Mouse (Mus musculus) kidney, embryonic 15.5 days (tissue): Measurements from ENCODE around the gene Ngly1. TPM values are rescaled to one million over a fixed set of nuclear protein-coding genes. Genes with fewer than 3 reads are reported as not detected.
"Not testable (repeated sequence)": the region's sequence is repeated elsewhere in the genome, so short reads cannot be mapped to it uniquely, and the experiment has no call there.

Experiments
- ATAC-seq: fragments of 200-750 bp; cut with Nextera tagmentation; replicated peaks from 2 replicates; pipeline ENCODE4 v1.8.0; 2017; ENCODE audit warnings: moderate TSS enrichment; ENCODE audit not compliant: low FRiP score
- H3K27ac ChIP-seq: fragments of 300-500 bp; sonication (generic); 2 replicates; pipeline ENCODE4 v1.5.1; 2015; ENCODE audit warnings: mild to moderate bottlenecking, inconsistent platforms
- H3K27me3 ChIP-seq: fragments of 300-500 bp; sonication (generic); 2 replicates; pipeline ENCODE4 v1.6.1; 2015; ENCODE audit warnings: inconsistent platforms
- H3K36me3 ChIP-seq: fragments of 300-500 bp; sonication (generic); 2 replicates; pipeline ENCODE4 v1.6.1; 2015; ENCODE audit warnings: inconsistent platforms
- H3K4me1 ChIP-seq: fragments of 300-500 bp; sonication (generic); 2 replicates; pipeline ENCODE4 v1.6.1; 2015; ENCODE audit warnings: inconsistent platforms
- H3K4me2 ChIP-seq: fragments of 300-500 bp; sonication (generic); 2 replicates; pipeline ENCODE4 v1.6.1; 2015; ENCODE audit warnings: moderate library complexity, mild to moderate bottlenecking, inconsistent platforms
- H3K4me3 ChIP-seq: fragments of 300-500 bp; sonication (generic); replicated peaks from 2 replicates; pipeline ENCODE4 v1.5.1; 2015; ENCODE audit warnings: mild to moderate bottlenecking, inconsistent platforms
- H3K9ac ChIP-seq: fragments of 300-500 bp; sonication (generic); 2 replicates; pipeline ENCODE4 v1.6.1; 2015; ENCODE audit warnings: mild to moderate bottlenecking, inconsistent platforms
- H3K9me3 ChIP-seq: fragments of 300-500 bp; sonication (generic); replicated peaks from 2 replicates; pipeline ENCODE4 v1.6.1; 2016; ENCODE audit warnings: inconsistent platforms
- WGBS: fragments of 180-500 bp; shearing (Covaris S2); methylation state at CpG from one replicate; pipeline ENCODE4 v1.1.7; 2015; ENCODE audit warnings: mixed read lengths; 5-methylcytosine and 5-hydroxymethylcytosine counted together
- polyA plus RNA-seq: library from polyadenylated mRNA; unstranded; fragments of >200 nt; fragmentation: Nextera tagmentation; extraction: Ambion mirVana; gene quantifications from 2 replicates; pipeline ENCODE4 v1.2.1, GENCODE M21; 2015

The Ngly1 gene
- polyA plus RNA-seq, 1 experiment from 2014 or later: 36.1 TPM

- not testable (repeated sequence) for H3K9me3 ChIP-seq, H3K27me3 ChIP-seq, H3K4me2 ChIP-seq, H3K9ac ChIP-seq, ATAC-seq, H3K4me1 ChIP-seq, H3K27ac ChIP-seq, H3K4me3 ChIP-seq, H3K36me3 ChIP-seq
- WGBS: 86% methylated on average over 2 of the region's 2 CpGs
These were observed 64.0 kb downstream of the Ngly1 start for GRCm38 (mm10) chr14:16313073-16313472.

GRCm38 (mm10) chr14:16313936-16314521 lies 64.9 kb downstream of the Ngly1 start:
- Histone ChIP-seq H3K4me3 (no peak overlapping the region), H3K36me3 (no peaks in the 10 kb centered on the region), H3K4me1 (peaks cover 5% of the 10 kb centered on the region; the same call in 1 of the 2 replicates), H3K27me3 (no peaks in the 10 kb centered on the region), H3K4me2 (no peak overlapping the region), H3K27ac (peak overlapping the region; percentile 65), H3K9ac (no peak overlapping the region), H3K9me3 (no peaks in the 10 kb centered on the region)
- ATAC-seq: peak; percentile 84
- WGBS: 39% methylated on average over 7 of the region's 7 CpGs

GRCm38 (mm10) chr14:16314842-16315241 lies 65.8 kb downstream of the Ngly1 start:
- WGBS: 80% methylated on average over 2 of the region's 2 CpGs

GRCm38 (mm10) chr14:16316715-16317114 lies 67.6 kb downstream of the Ngly1 start:
- H3K27ac ChIP-seq: peak overlapping the region; percentile 63; the same call in 1 of the 2 replicates

More at GRCm38 (mm10) chr14:16314842-16315241, 65.8 kb downstream of the Ngly1 start:
- no peak overlapping the region for H3K4me3 ChIP-seq
- H3K4me2 ChIP-seq: no peak overlapping the region
- H3K27me3 ChIP-seq: no peaks in the 10 kb centered on the region
- no peak overlapping the region for H3K27ac ChIP-seq
- H3K4me1 ChIP-seq: peaks cover 5% of the 10 kb centered on the region; the same call in 1 of the 2 replicates
- peak; percentile 74; the same call in 1 of the 2 replicates for ATAC-seq
- H3K9me3 ChIP-seq: no peaks in the 10 kb centered on the region
- no peaks in the 10 kb centered on the region for H3K36me3 ChIP-seq
- no peak overlapping the region for H3K9ac ChIP-seq

GRCm38 (mm10) chr14:16319818-16320217 lies 70.7 kb downstream of the Ngly1 start:
- no peaks in the 10 kb centered on the region for H3K36me3 ChIP-seq
- no peaks in the 10 kb centered on the region for H3K27me3 ChIP-seq
- H3K27ac ChIP-seq: no peak overlapping the region
- WGBS: 78% methylated on average over 2 of the region's 2 CpGs
- H3K4me1 ChIP-seq: no peaks in the 10 kb centered on the region
- no peaks in the 10 kb centered on the region for H3K9me3 ChIP-seq
- no peak overlapping the region for H3K4me2 ChIP-seq
- no peak overlapping the region for H3K9ac ChIP-seq
- H3K4me3 ChIP-seq: no peak overlapping the region
- no peak for ATAC-seq

More at GRCm38 (mm10) chr14:16316715-16317114, 67.6 kb downstream of the Ngly1 start:
- no peak overlapping the region for H3K4me3 ChIP-seq
- H3K27me3 ChIP-seq: no peaks in the 10 kb centered on the region
- H3K4me1 ChIP-seq: peaks cover 5% of the 10 kb centered on the region; the same call in 1 of the 2 replicates
- 54% methylated on average over 1 of the region's 1 CpGs for WGBS
- H3K4me2 ChIP-seq: no peak overlapping the region
- H3K36me3 ChIP-seq: no peaks in the 10 kb centered on the region
- H3K9ac ChIP-seq: no peak overlapping the region
- no peaks in the 10 kb centered on the region for H3K9me3 ChIP-seq
- ATAC-seq: no peak

DNA sequence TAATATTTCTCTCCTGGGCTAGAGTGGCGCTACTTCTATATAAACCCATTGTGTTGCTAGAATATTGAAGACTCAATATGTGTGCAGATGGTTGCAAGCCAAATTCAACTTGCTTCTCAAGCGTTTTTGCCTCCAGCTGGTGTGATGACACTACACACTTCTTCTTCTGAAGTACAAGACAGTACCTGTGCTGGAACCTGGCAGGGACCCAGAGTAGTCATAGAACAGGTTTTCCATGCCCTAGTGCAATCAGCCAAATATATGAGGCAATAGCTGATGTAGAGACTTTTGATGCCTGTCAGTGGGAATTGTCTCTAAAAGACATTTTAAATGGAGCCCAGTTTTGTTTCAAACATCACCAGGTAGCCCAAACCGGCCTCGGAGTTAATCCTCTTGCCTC lies 75.3 kb downstream of the Ngly1 start:
- H3K9ac ChIP-seq: no peak overlapping the region
- H3K27me3 ChIP-seq: no peaks in the 10 kb centered on the region
- no peaks in the 10 kb centered on the region for H3K9me3 ChIP-seq
- H3K36me3 ChIP-seq: no peaks in the 10 kb centered on the region
- no peak overlapping the region for H3K4me3 ChIP-seq
- 85% methylated on average over 4 of the region's 4 CpGs for WGBS
- H3K27ac ChIP-seq: no peak overlapping the region
- no peak overlapping the region for H3K4me2 ChIP-seq
- no peak for ATAC-seq
- H3K4me1 ChIP-seq: peaks cover 9% of the 10 kb centered on the region

DNA sequence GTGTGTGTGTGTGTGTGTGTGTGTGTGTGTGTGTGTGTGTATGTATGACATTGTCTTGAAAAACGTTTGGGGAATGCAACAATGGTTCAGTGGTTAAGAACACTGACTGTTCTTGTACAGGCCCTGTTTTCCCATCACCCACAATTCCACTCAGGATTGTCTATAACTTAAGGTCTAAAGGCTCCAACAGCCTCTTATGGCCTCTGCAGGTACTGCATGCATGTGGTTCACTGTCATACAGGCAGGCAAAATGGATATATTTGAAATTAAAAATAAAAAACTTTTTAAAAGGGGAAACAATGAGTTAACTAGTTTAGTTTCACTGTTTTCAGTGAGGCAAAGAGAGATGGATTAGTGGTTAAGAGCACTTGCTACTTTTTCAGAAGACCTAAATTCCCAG lies 76.1 kb downstream of the Ngly1 start:
- Histone ChIP-seq H3K4me2 (no peak overlapping the region), H3K27me3 (no peaks in the 10 kb centered on the region), H3K4me1 (peaks cover 12% of the 10 kb centered on the region), H3K27ac (no peak overlapping the region), H3K9ac (no peak overlapping the region), H3K9me3 (no peaks in the 10 kb centered on the region), H3K36me3 (no peaks in the 10 kb centered on the region), H3K4me3 (no peak overlapping the region)
- ATAC-seq: no peak
- WGBS: 55% methylated on average over 1 of the region's 1 CpGs

DNA sequence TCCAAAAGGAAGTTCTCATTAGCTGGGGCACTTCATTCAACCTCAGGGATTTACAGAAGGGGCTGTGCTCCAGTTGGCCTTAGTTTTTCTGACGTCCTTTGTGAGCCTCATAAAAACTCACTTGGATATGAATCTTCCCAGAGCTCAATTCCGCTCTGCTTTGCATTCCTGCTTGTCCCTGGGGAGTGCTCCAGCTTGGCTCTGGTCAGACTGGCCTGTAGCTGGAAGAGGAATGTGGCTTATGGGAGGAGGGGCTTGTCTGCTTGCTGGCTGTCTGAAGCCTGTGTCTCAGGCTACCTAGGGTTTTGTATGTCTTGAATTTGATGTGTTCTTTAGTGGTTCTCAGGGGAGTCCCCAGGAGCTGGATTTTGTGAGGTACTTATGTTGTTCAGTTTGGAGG lies 79.5 kb downstream of the Ngly1 start:
- Histone ChIP-seq H3K4me1 (peaks cover 12% of the 10 kb centered on the region), H3K9ac (no peak overlapping the region), H3K27me3 (no peaks in the 10 kb centered on the region), H3K9me3 (no peaks in the 10 kb centered on the region), H3K36me3 (no peaks in the 10 kb centered on the region), H3K27ac (peak overlapping the region; percentile 85), H3K4me2 (no peak overlapping the region), H3K4me3 (no peak overlapping the region)
- peak; percentile 97 for ATAC-seq
- WGBS: 6% methylated on average over 2 of the region's 2 CpGs

- no peak overlapping the region for H3K4me2 ChIP-seq
- no peak overlapping the region for H3K4me3 ChIP-seq
- ATAC-seq: no peak
- H3K27ac ChIP-seq: peak overlapping the region; percentile 85
- no peak overlapping the region for H3K9ac ChIP-seq
- no peaks in the 10 kb centered on the region for H3K27me3 ChIP-seq
- H3K36me3 ChIP-seq: no peaks in the 10 kb centered on the region
- no peaks in the 10 kb centered on the region for H3K9me3 ChIP-seq
- peaks cover 12% of the 10 kb centered on the region for H3K4me1 ChIP-seq
- 40% methylated on average over 5 of the region's 5 CpGs for WGBS
These were observed 79.9 kb downstream of the Ngly1 start for GRCm38 (mm10) chr14:16328959-16329480.

GRCm38 (mm10) chr14:16329756-16330155 lies 80.7 kb downstream of the Ngly1 start:
- H3K4me1 ChIP-seq: peaks cover 12% of the 10 kb centered on the region
- H3K4me2 ChIP-seq: no peak overlapping the region
- ATAC-seq: no peak
- no peak overlapping the region; the same call in 1 of the 2 replicates for H3K27ac ChIP-seq
- no peak overlapping the region for H3K4me3 ChIP-seq
- H3K9me3 ChIP-seq: no peaks in the 10 kb centered on the region
- WGBS: 66% methylated on average over 3 of the region's 3 CpGs
- no peak overlapping the region for H3K9ac ChIP-seq
- H3K27me3 ChIP-seq: no peaks in the 10 kb centered on the region
- H3K36me3 ChIP-seq: no peaks in the 10 kb centered on the region

GRCm38 (mm10) chr14:16334260-16334659 lies 85.2 kb downstream of the Ngly1 start:
- no peak for ATAC-seq
- Histone ChIP-seq H3K9me3 (no peaks in the 10 kb centered on the region), H3K4me3 (no peak overlapping the region), H3K27ac (no peak overlapping the region), H3K4me2 (no peak overlapping the region), H3K27me3 (no peaks in the 10 kb centered on the region), H3K9ac (no peak overlapping the region), H3K36me3 (no peaks in the 10 kb centered on the region), H3K4me1 (peaks cover 4% of the 10 kb centered on the region)
- 90% methylated on average over 3 of the region's 3 CpGs for WGBS

GRCm38 (mm10) chr14:16335835-16336417 lies 86.8 kb downstream of the Ngly1 start:
- Histone ChIP-seq H3K9me3 (no peaks in the 10 kb centered on the region), H3K36me3 (no peaks in the 10 kb centered on the region), H3K4me3 (no peak overlapping the region), H3K27me3 (no peaks in the 10 kb centered on the region), H3K9ac (no peak overlapping the region), H3K4me2 (no peak overlapping the region), H3K4me1 (no peaks in the 10 kb centered on the region), H3K27ac (no peak overlapping the region)
- WGBS: 50% methylated on average over 3 of the region's 3 CpGs
- ATAC-seq: no peak
